Mouse (Mus musculus) adrenal gland, postnatal 36 days (tissue): ENCODE measurements around the gene Camsap3. TPM values are rescaled to one million over a fixed set of nuclear protein-coding genes. Genes with fewer than 3 reads are reported as not detected.
A peak's percentile ranks its signal among the peaks of the same experiment; 100 is the strongest.

Source experiments
- DNase-seq, 2 experiments: peaks; one replicate each; pipeline ENCODE4 v3.0.0; 2021; ENCODE audit warnings: mixed read lengths in 1 of 2
- total RNA-seq, 2 experiments: library from RNA; stranded (reverse); gene quantifications; 2 replicates each; pipeline ENCODE4 v1.2.3; 2021

The Camsap3 gene
- total RNA-seq, 2 experiments from 2014 or later, result 5.5 to 5.6 TPM

DNA sequence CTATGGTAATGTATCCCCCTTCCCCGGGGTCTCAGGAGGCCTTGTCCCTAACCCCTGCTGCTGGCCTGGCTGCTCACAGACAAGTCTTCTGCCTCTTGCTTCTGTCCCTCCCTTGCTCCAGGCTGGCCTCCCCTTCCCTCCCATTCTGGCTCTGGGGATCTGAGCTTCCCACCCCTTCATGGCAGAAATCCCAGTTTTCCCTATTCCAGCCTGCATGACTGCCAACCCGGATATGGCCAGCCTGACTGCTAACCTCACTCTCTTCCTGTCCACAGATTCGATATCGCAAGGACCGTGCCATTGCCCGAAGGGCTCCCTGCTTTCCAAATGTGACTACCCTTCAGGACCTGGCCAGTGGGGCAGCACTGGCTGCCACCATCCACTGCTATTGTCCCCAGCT lies 13.3 kb downstream of the Camsap3 start:
- peak in 1 of 2 experiments; percentile 26 for DNase-seq

- DNase-seq, result no peak
Observed at GRCm38 (mm10) chr8:3603439-3603838, 16.3 kb downstream of the Camsap3 start.

GRCm38 (mm10) chr8:3606593-3606992 lies 19.5 kb downstream of the Camsap3 start:
- peak; percentile 44 to 62 for DNase-seq

GRCm38 (mm10) chr8:3607822-3608221 lies 20.7 kb downstream of the Camsap3 start:
- no peak for DNase-seq

DNA sequence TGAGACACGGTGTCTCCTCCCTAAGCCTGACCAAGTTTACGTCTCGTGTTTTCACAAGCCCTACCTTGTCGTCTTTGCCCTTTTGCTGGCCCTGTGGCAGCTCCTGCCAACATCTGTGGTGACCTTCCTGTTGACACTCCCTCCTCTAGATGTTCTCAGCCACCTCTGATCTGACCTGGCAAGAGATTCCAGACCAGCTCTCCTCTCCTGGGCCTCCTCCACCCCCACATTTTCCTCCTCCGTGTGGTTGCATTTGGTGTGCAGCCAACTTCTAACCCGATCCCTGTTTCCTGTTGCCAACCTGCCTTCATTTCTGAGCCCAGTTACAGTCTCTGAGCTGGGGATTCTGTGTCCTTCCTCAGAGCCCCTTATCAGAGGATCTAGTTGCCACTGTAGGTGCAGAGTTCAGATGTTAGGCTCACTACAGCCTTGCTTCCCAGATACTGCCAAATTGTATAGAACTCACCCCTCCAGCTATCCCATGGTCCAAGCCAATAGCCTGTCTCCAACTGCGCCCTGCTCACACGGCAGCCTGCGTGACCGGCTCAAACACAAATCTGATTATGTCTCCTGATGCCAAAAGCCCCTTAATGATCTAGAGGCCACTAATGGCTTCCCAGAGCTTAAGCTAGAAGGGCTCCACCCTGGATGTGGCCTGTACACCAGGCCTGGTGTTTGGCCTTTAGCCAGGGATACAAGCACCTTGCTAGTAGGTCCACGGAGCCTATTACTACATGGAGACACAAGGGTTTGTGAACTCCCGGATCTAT lies 22.1 kb downstream of the Camsap3 start:
- DNase-seq, result peak in 1 of 2 experiments; percentile 48

- no peak for DNase-seq
Observed at GRCm38 (mm10) chr8:3609816-3610150, 22.7 kb downstream of the Camsap3 start.

- peak; percentile 97 to 98 for DNase-seq
Observed at GRCm38 (mm10) chr8:3621199-3621970, 34.3 kb downstream of the Camsap3 start, which contains the start of the genes Xab2 and Pet100. TSS of gene Xab2 (minus strand) at chr8:3621316. TSS of gene Pet100 (plus strand) at chr8:3621548.

DNA sequence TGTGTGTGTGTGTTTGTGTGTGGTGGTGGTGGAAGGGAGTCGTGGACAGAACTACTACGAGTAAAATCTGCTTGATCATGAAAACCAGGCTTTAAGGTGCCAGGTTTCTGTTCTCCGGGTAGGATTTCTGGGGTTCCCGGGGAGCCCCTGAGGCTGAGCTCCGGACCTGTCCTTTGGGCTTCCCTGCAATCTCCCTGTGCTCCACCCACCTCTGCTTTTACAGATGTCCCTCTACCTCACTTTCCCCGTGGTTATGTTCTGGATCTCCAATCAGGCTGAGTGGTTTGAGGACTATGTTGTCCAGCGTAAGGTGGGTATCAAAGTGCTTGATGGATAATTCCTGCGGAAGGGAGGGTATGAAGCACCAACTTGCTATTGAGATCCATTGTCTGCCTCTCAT lies 35.0 kb downstream of the Camsap3 start:
- DNase-seq, result no peak

- no peak for DNase-seq
Observed at GRCm38 (mm10) chr8:3625445-3625844, 38.4 kb downstream of the Camsap3 start, which contains the start of gene Pcp2. TSS of gene Pcp2 (minus strand) at chr8:3625545.

DNA sequence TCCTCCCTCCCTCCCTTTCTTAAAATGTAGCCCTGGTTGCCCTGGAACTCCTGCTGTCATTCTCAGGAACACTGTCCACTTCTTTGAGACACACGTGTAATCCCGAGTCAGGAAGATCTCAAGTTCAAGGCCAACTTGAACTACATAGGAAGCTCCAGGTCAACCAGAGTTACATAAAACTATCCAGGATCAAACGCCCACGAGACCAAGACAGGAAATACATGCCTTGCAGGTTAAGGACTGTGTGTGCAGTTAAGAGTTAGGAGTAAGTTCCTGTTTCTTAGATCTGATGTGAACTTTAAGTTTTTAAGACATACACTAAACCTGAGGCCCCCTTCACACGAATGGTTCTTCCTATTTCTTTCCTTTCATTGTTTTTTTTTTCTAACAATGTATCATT lies 39.9 kb downstream of the Camsap3 start:
- DNase-seq, result no peak

DNA sequence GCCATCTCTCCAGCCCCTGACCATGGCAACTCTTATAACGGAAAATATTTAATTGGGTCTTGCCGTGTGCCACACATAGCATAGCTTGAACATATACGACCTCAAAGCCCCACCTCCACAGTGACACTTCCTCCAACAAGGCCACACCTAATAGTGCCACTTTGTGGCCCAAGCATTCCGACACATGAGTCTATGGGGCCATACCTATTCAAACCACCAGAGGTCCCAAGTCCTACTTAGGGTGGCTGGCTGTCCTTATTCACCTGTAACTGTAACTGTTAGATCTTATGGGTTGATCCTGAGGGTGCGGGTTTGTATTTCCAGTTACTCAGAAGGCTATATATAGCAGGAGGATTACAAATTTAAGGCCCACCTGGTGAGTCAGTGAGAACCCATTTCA lies 40.9 kb downstream of the Camsap3 start:
- DNase-seq, result no peak

GRCm38 (mm10) chr8:3630647-3631477 lies 43.8 kb downstream of the Camsap3 start, which contains the start of gene Stxbp2:
TSS of gene Stxbp2 (plus strand) at chr8:3630955.
- DNase-seq, result peak; percentile 86 to 88

DNA sequence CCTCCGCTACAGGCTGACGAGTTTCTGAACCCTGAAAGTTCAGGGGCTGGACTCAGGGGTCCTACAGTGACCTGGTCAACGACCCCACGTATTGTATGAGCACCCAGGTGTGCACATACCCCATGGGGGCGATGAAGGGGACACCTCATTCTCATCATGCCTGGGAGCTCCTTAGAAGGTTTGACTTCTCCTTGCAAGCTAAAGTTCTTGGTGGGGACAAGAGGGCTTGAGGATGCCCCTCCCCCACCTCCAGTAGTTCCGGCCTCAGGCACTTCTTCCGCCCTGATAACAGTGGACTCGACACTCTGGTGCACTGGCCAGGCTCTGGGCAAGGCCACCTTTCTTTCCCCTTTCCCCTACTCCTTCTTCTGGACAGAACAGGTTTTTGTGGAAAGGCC lies 44.4 kb downstream of the Camsap3 start:
- DNase-seq, result peak in 1 of 2 experiments; percentile 35

- DNase-seq, result peak; percentile 76 to 77
Observed at GRCm38 (mm10) chr8:3645804-3646203, 58.7 kb downstream of the Camsap3 start.

- DNase-seq, result no peak
Observed at GRCm38 (mm10) chr8:3646824-3647531, 59.9 kb downstream of the Camsap3 start.

- no peak for DNase-seq
Observed at GRCm38 (mm10) chr8:3647561-3647960, 60.5 kb downstream of the Camsap3 start.

DNA sequence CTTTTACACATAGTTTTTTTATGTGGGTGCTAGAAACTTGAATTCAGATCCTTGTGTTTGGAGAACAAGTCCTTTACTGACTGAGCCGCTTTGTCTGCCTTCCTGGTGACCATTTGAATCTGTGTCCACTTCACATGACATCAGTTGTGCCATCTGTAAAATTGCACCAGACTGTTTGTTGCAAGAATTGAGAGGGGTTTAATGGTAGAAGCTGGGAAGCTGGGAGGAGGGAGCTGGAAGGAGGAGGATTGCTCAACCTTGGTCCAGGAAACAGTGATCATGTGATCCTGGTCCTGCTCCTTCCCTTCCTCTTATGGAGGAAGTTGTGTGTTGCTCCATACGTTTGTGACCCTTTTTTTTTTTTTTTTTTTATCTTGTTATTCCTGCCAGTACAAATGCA lies 61.2 kb downstream of the Camsap3 start:
- DNase-seq, result no peak

DNA sequence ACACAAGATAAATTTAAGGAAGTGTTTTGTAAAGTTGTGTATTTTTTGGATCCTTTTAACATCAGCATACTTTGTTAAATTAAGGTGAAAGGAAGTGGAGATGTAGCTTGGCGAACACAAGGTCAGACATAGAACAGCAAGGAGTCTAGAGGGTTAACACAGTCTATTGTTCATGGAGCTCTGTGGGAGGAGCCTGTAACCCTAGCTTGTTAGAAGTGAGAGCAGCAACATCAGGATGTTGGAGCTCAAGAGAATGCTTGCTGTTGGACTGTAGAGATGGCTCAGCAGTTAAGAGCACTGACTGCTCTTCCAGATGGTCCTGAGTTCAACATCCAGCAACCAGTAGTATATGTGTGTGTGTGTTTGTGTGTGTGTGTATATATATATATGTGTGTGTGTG lies 61.9 kb downstream of the Camsap3 start:
- no peak for DNase-seq

DNA sequence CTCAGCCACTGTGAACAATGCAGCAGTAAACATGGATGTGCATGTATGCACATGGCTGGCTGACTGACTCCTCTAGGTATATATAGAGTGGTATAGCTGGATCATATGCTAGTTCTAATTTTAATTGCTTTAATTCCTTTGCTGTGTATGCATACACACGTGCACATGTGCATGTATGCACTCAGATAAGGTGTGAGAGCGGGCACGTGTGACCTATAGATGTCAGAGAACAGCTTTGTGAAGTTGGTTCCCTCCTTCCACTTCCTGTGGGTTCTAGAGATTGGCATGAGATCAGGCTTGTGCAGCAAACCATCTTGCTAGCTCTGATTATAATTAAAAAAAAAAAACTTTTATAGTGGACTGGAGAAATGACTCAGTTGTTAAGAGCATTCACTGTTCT lies 65.8 kb downstream of the Camsap3 start:
- no peak for DNase-seq

GRCm38 (mm10) chr8:3654726-3655508 lies 67.8 kb downstream of the Camsap3 start:
- no peak for DNase-seq

- DNase-seq, result no peak
Observed at GRCm38 (mm10) chr8:3655526-3655925, 68.4 kb downstream of the Camsap3 start, which contains the start of gene Retn. TSS of gene Retn (plus strand) at chr8:3655770.
